Mouse (Mus musculus) WW6 (cell line): Measurements from ENCODE around the gene Cib3.

Source experiments
- DNase-seq: peaks from one replicate; pipeline ENCODE4 v3.0.0-alpha.2; 2013; ENCODE audit warnings: low read depth, low spot score

Gene Cib3

GRCm38 (mm10) chr8:72212751-72213150 is at the start of gene Cib3:
TSS of gene Cib3 (minus strand) at chr8:72212837.
- DNase-seq, result no peak

- DNase-seq, result no peak
Measured at GRCm38 (mm10) chr8:72261872-72262271, 49.2 kb upstream of the Cib3 start.

GRCm38 (mm10) chr8:72261431-72261830 is 48.8 kb upstream of the Cib3 start:
- DNase-seq, result no peak

- no peak for DNase-seq
Measured at GRCm38 (mm10) chr8:72261019-72261418, 48.4 kb upstream of the Cib3 start.

- no peak for DNase-seq
Measured at GRCm38 (mm10) chr8:72260585-72260984, 47.9 kb upstream of the Cib3 start.

- no peak for DNase-seq
Measured at GRCm38 (mm10) chr8:72259862-72260261, 47.2 kb upstream of the Cib3 start.

GRCm38 (mm10) chr8:72257902-72258238 is 45.2 kb upstream of the Cib3 start:
- DNase-seq, result no peak

GRCm38 (mm10) chr8:72257171-72257901 is 44.7 kb upstream of the Cib3 start:
- no peak for DNase-seq

- DNase-seq, result no peak
Measured at GRCm38 (mm10) chr8:72244610-72245009, 32.0 kb upstream of the Cib3 start.

GRCm38 (mm10) chr8:72242226-72242625 is 29.6 kb upstream of the Cib3 start:
- DNase-seq, result no peak

GRCm38 (mm10) chr8:72240951-72241350 is 28.3 kb upstream of the Cib3 start:
- DNase-seq, result no peak

GRCm38 (mm10) chr8:72240403-72240763 is 27.7 kb upstream of the Cib3 start:
- no peak for DNase-seq

- peak; percentile 99 for DNase-seq
Measured at GRCm38 (mm10) chr8:72239499-72240402, 27.1 kb upstream of the Cib3 start, which contains the start of gene Ap1m1. TSS of gene Ap1m1 (plus strand) at chr8:72240018.

- DNase-seq, result no peak
Measured at GRCm38 (mm10) chr8:72222656-72223055, 10.0 kb upstream of the Cib3 start.

GRCm38 (mm10) chr8:72220758-72221157 is 8.1 kb upstream of the Cib3 start:
- no peak for DNase-seq

- peak; percentile 99 for DNase-seq
Measured at GRCm38 (mm10) chr8:72219541-72220363, 7.1 kb upstream of the Cib3 start, which contains the start of gene Fam32a. TSS of gene Fam32a (plus strand) at chr8:72219730.

GRCm38 (mm10) chr8:72218781-72219540 is 6.3 kb upstream of the Cib3 start:
- DNase-seq, result no peak

- no peak for DNase-seq
Measured at GRCm38 (mm10) chr8:72215871-72216270, 3.2 kb upstream of the Cib3 start.

GRCm38 (mm10) chr8:72215060-72215459 is 2.4 kb upstream of the Cib3 start:
- DNase-seq, result no peak

- no peak for DNase-seq
Measured at GRCm38 (mm10) chr8:72213536-72213935, 899 bp upstream of the Cib3 start, which contains the start of gene Gm11034. TSS of gene Gm11034 (minus strand) at chr8:72213636.

- DNase-seq, result no peak
Measured at GRCm38 (mm10) chr8:72211846-72212245, 791 bp downstream of the Cib3 start.
